Mouse (Mus musculus) testis, adult 2 months (tissue): ENCODE data around the gene Tmem102.

Experiments used
- CTCF ChIP-seq: fragments of 200-500 bp; IDR thresholded peaks from 2 replicates; pipeline ENCODE4 v1.5.1; 2012; ENCODE audit warnings: low read depth, mild to moderate bottlenecking, inconsistent platforms, low read length, moderate library complexity; ENCODE audit not compliant: control insufficient read depth, insufficient read depth, insufficient replicate concordance
- POLR2A ChIP-seq: fragments of 200-500 bp; IDR thresholded peaks from 2 replicates; pipeline ENCODE4 v1.6.1; 2012; ENCODE audit warnings: low read depth, mild to moderate bottlenecking, inconsistent platforms, low read length, moderate library complexity; ENCODE audit not compliant: control insufficient read depth

DNA sequence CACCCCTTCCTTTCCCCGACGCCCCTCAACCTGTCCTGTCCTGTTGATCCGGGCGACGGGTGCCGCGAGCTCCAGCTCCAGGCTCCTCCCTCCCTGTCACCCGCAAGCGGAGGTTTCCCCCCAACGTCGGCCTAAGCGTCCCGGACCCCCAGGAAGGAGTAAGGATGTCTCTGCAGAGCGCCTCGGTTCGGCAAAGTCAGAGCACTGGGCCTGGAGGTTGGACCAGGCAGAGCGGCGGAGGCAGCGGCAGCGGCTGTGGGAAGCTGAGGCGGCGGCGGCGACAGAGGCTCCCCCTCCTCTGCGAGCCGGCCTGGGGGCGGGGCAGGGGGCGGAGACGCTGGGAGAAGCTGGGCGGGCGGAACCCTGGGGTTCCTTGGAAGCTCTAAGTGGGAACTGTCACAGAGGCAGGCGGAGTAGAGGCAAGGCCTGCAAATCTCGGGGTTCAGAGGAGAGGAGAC, 2.7 kb downstream of the Tmem102 start:
- TF ChIP-seq CTCF (no peak), POLR2A (no peak)
